Mouse (Mus musculus) forebrain, embryonic 11.5 days (tissue): ENCODE measurements around the gene Cfap161. TPM values are rescaled to one million over a fixed set of nuclear protein-coding genes. Genes with fewer than 3 reads are reported as not detected.

ENCODE experiments used
- ATAC-seq: fragments of 200-750 bp; cut with Nextera tagmentation; replicated peaks from 2 replicates; pipeline ENCODE4 v1.8.0; 2017; ENCODE audit warnings: moderate TSS enrichment; ENCODE audit not compliant: low FRiP score
- DNase-seq: peaks from one replicate; pipeline ENCODE4 v3.0.0-alpha.2; 2017; ENCODE audit warnings: low spot score
- H3K27ac ChIP-seq: fragments of 300-500 bp; sonication (generic); 2 replicates; pipeline ENCODE4 v1.5.1; 2014; ENCODE audit warnings: low read depth, low read length
- H3K27me3 ChIP-seq: fragments of 300-500 bp; sonication (generic); 2 replicates; pipeline ENCODE4 v1.6.1; 2014; ENCODE audit warnings: mild to moderate bottlenecking, low read length, mixed read lengths; ENCODE audit not compliant: control insufficient read depth, insufficient read depth
- H3K36me3 ChIP-seq: fragments of 300-500 bp; sonication (generic); 2 replicates; pipeline ENCODE4 v1.6.1; 2014; ENCODE audit warnings: mild to moderate bottlenecking, low read length, moderate library complexity, mixed read lengths; ENCODE audit not compliant: control insufficient read depth, insufficient read depth
- H3K4me1 ChIP-seq: fragments of 300-500 bp; sonication (generic); replicated peaks from 2 replicates; pipeline ENCODE4 v1.6.1; 2014; ENCODE audit warnings: low read length, mixed read lengths; ENCODE audit not compliant: control insufficient read depth, insufficient read depth
- H3K4me2 ChIP-seq: fragments of 300-500 bp; sonication (generic); 2 replicates; pipeline ENCODE4 v1.6.1; 2014; ENCODE audit warnings: low read depth, mild to moderate bottlenecking, low read length, moderate library complexity, mixed read lengths; ENCODE audit not compliant: severe bottlenecking
- H3K4me3 ChIP-seq: fragments of 300-500 bp; sonication (generic); 2 replicates; pipeline ENCODE4 v1.5.1; 2014; ENCODE audit warnings: low read depth, low read length
- H3K9ac ChIP-seq: fragments of 300-500 bp; sonication (generic); 2 replicates; pipeline ENCODE4 v1.6.1; 2014; ENCODE audit warnings: low read length
- H3K9me3 ChIP-seq: fragments of 300-500 bp; sonication (generic); 2 replicates; pipeline ENCODE4 v1.6.1; 2016; ENCODE audit warnings: low read length, mixed read lengths; ENCODE audit not compliant: control insufficient read depth
- WGBS: fragments of 180-500 bp; shearing (Covaris S2); extraction: QIAGEN DNeasy Blood & Tissue Kit; methylation state at CpG from one replicate; pipeline ENCODE4 v1.1.7; 2014; 5-methylcytosine and 5-hydroxymethylcytosine counted together
- polyA plus RNA-seq: library from polyadenylated mRNA; unstranded; fragments of >200 nt; fragmentation: Nextera tagmentation; extraction: Ambion mirVana; gene quantifications from 2 replicates; pipeline ENCODE4 v1.2.1, GENCODE M21; 2014

Gene Cfap161
- polyA plus RNA-seq, 1 experiment from 2014 or later: 0.21 TPM

DNA sequence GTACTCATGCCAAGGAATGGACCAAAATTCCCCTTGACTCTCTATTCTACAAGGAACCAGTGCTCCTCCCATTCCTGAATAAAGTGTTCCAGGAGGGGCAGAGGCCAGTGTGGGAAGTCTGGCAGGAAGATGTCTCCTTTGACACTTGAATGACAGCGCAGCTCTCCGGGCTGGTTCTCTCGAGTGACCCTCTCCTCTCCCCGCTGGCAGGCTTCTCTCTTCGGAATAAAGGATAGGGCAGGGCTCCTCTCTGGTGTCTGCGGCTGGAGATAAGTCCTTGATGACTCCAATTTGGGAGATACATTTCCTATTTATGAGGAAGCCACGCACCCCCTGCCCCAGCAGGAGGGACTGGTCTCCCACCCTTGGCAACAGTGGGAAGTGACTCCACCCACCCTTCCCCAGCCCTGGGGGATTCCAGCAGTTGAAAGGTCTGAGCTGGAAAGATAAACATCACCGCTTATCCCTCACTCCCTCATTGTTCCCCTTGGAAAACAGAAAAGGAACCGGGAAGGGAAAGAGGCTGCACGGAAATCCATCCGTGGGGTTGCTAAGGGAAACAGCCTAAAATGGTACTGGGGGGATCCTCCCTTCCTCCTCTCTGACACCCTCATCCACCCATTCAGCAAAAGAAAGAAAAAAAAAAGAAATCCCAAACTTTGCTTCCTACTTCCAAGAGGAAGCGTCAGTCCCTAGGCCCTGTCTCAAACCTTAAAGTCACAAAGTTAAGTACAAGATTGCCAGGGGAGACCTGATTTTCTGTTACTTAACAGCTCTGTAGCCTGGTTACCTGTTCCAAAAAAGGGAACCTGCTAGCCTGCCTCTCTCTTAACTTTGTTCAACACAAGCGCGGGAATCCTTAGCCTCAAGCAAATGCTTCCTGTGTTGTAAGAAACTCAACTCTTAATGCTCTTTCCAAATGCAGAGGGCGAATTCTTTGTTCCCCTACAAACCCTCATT is 15.7 kb upstream of the Cfap161 start:
- Histone ChIP-seq H3K9me3 (no peaks in the 10 kb centered on the region), H3K36me3 (no peaks in the 10 kb centered on the region), H3K27me3 (no peaks in the 10 kb centered on the region), H3K4me1 (peaks cover 8% of the 10 kb centered on the region; the same call in 1 of the 2 replicates), H3K4me2 (no peak overlapping the region), H3K9ac (no peak overlapping the region), H3K27ac (no peak overlapping the region), H3K4me3 (no peak overlapping the region)
- DNase-seq (peak; percentile 51), ATAC-seq (no peak)
- WGBS: 9% methylated on average over 15 of the region's 15 CpGs

DNA sequence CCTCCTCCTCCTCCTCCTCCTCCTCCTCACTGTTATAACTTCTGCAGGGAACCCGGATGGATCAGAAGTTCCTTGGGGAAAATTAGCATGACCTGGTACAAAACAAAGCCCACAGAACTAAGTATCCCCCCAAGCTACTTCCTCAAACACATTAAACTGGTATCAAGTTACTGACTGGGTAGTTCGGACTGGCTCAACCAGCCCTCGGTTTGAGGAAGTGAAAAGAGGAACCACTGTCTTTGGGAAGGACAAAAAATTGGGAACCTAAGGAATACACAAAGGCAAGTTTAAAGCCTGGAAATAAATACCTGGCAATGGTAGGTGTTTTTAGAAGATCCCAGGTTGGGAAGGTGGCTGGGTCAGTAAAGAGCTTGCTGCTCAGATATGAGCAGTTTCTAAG is 15.0 kb upstream of the Cfap161 start:
- no peak overlapping the region for H3K4me3 ChIP-seq
- WGBS: 25% methylated on average over 3 of the region's 3 CpGs

DNA sequence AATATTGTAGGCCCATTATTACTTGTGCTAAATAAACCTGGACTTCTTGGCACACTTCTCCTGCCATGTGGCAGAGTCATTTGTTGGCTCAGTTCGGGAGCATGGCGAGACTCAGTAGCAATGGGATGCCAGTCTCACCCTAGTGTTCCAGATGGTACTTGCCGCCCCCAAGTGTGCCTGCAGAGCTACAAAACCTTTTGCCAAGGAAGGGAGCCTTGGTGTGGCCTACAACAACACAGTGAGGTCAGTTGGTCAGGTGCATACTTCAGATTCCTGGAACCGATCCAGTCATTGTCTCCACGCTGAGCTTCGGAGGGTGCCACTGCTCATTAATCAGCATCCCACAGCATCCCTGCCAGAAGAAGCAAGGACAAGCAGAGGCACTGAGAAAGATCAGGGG is 14.4 kb upstream of the Cfap161 start:
- Histone ChIP-seq H3K4me3 (no peak overlapping the region), H3K27ac (no peak overlapping the region)
- 61% methylated on average over 6 of the region's 6 CpGs for WGBS

More for the DNA sequence above, 15.0 kb upstream of the Cfap161 start:
- no peak for DNase-seq
- Histone ChIP-seq H3K36me3 (no peaks in the 10 kb centered on the region), H3K4me1 (peaks cover 8% of the 10 kb centered on the region; the same call in 1 of the 2 replicates), H3K9me3 (no peaks in the 10 kb centered on the region), H3K9ac (no peak overlapping the region), H3K27ac (no peak overlapping the region), H3K27me3 (no peaks in the 10 kb centered on the region), H3K4me2 (no peak overlapping the region)
- no peak for ATAC-seq

DNA sequence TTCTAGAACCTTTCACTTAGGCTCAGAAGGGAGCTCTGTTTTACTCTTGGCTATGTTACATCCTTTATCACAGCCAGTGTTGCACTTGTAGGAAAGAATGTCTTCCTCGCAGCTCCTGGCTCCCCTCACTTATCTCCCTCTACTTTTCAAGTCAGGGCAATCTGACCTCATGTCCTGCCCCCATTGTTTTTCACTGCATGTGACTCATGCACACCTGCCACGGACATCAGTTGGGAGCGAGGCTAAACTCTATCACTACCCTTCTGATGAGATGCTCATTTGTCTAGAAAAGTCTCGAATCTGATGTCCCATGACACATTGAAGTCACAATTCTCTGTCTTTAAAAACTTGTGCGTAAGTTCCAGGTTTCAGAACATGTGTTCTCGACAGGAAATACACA is 12.3 kb upstream of the Cfap161 start:
- 77% methylated on average over 6 of the region's 6 CpGs for WGBS
- no peaks in the 10 kb centered on the region for H3K36me3 ChIP-seq
- DNase-seq (no peak), ATAC-seq (no peak)
- no peaks in the 10 kb centered on the region for H3K9me3 ChIP-seq
- H3K4me1 ChIP-seq: peaks cover 2% of the 10 kb centered on the region; the same call in 1 of the 2 replicates
- no peak overlapping the region for H3K27ac ChIP-seq
- H3K4me2 ChIP-seq: no peak overlapping the region
- H3K4me3 ChIP-seq: no peak overlapping the region
- H3K9ac ChIP-seq: no peak overlapping the region
- H3K27me3 ChIP-seq: no peaks in the 10 kb centered on the region

More for the DNA sequence above, 14.4 kb upstream of the Cfap161 start:
- DNase-seq (no peak), ATAC-seq (no peak)
- Histone ChIP-seq H3K9ac (no peak overlapping the region), H3K4me1 (peaks cover 6% of the 10 kb centered on the region; the same call in 1 of the 2 replicates), H3K27me3 (no peaks in the 10 kb centered on the region), H3K36me3 (no peaks in the 10 kb centered on the region), H3K4me2 (no peak overlapping the region), H3K9me3 (no peaks in the 10 kb centered on the region)

DNA sequence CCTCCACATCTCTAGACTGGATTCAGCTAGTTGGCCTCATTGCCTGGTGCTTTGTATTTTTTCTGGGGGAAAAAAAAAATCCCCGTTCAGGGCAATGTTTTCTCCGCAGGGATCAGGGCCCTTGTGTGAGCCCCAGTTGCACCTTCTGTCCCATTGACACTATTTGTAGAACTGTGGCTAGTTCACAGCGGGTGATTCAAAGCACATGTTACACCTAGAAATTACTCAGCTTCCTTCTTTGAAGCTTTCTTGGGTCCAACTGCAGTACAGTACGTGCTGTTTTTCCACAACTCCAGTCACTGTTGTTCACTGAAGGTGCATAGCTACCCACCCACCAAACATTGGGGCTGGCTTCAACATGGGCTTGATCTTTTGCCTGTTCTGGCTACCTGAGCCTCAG is 9.1 kb upstream of the Cfap161 start:
- WGBS: 81% methylated on average over 4 of the region's 4 CpGs
- Histone ChIP-seq H3K4me1 (no peaks in the 10 kb centered on the region), H3K27ac (no peak overlapping the region), H3K9me3 (no peaks in the 10 kb centered on the region), H3K9ac (no peak overlapping the region), H3K27me3 (no peaks in the 10 kb centered on the region), H3K4me2 (no peak overlapping the region), H3K36me3 (no peaks in the 10 kb centered on the region), H3K4me3 (no peak overlapping the region)
- ATAC-seq (no peak), DNase-seq (no peak)

DNA sequence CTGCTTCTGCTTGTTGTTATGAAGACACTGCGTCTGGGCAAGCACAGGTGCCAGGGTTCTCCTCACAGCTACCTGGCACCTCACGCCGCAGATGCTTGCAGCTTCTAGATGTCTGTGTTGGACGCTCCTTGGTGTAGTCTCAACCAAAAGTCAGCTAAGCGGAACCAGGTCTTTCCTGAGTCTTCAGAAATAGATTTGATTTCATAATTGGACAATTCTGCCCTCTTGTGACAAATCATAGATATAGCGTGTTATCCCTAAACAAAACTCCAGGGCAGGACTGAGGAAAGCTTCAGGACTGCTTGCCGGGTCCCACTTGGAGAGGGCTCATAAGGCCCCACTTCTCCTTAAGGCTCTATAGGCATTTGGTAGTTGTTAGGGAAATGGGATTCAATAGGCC is 7.8 kb upstream of the Cfap161 start:
- Histone ChIP-seq H3K4me3 (no peak overlapping the region), H3K9me3 (no peaks in the 10 kb centered on the region), H3K4me1 (no peaks in the 10 kb centered on the region), H3K36me3 (no peaks in the 10 kb centered on the region), H3K9ac (no peak overlapping the region), H3K4me2 (no peak overlapping the region), H3K27ac (no peak overlapping the region), H3K27me3 (no peaks in the 10 kb centered on the region)
- 73% methylated on average over 7 of the region's 7 CpGs for WGBS
- no peak for ATAC-seq
- DNase-seq: no peak

DNA sequence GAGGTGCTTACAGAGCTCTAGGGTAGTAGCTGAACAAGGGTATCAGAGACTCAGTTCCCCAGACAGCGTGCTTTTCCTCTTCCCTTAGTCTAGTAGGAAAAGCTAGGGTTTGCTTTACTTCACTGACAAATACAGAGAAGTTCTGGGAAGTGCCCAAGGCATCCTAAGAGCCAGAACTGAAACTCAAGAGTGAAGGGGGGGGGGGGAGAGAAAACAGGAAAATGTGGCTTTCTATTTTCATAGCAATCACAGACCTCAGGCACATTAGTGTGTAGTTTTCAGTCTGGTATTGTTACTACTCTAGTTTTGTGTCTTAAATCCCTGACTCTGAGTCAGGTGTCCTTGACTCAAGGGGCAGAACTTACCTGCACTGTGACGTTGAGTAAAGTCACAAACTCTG is 7.3 kb upstream of the Cfap161 start:
- H3K4me2 ChIP-seq: no peak overlapping the region
- ATAC-seq (no peak), DNase-seq (no peak)
- WGBS: 79% methylated on average over 2 of the region's 2 CpGs
- H3K9ac ChIP-seq: no peak overlapping the region
- no peaks in the 10 kb centered on the region for H3K9me3 ChIP-seq
- no peak overlapping the region for H3K27ac ChIP-seq
- H3K4me3 ChIP-seq: no peak overlapping the region
- no peaks in the 10 kb centered on the region for H3K4me1 ChIP-seq
- no peaks in the 10 kb centered on the region for H3K27me3 ChIP-seq
- no peaks in the 10 kb centered on the region for H3K36me3 ChIP-seq

DNA sequence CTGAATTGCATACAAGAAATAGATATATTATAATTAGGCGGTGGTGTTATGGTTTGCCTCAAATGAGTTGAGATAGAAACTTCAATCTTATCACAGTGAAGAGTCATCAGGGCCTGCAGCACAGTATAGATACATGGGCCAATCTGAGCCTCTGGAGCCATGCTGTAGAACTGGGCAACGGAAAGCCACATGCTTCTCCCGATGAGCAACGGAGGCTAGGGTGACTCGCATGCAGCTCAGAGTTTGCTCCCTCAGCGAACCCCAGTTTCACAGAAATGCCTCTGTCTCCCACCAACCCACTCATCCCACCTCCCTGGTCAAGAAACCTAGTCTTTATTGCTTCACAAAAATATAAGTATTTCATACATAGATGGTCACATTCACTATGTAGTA is 6.8 kb upstream of the Cfap161 start:
- ATAC-seq: no peak
- Histone ChIP-seq H3K9ac (no peak overlapping the region), H3K4me1 (no peaks in the 10 kb centered on the region), H3K9me3 (no peaks in the 10 kb centered on the region), H3K4me3 (no peak overlapping the region), H3K27me3 (no peaks in the 10 kb centered on the region), H3K36me3 (no peaks in the 10 kb centered on the region), H3K27ac (no peak overlapping the region), H3K4me2 (no peak overlapping the region)
- WGBS: 95% methylated on average over 6 of the region's 6 CpGs
- no peak for DNase-seq
